Mouse (Mus musculus) hindbrain, embryonic 11.5 days (tissue): ENCODE measurements around the gene Fen1. TPM values are rescaled to one million over a fixed set of nuclear protein-coding genes. Genes with fewer than 3 reads are reported as not detected.
A peak's percentile ranks its signal among the peaks of the same experiment; 100 is the strongest.

ENCODE experiments used
- ATAC-seq: fragments of 200-750 bp; cut with Nextera tagmentation; 2 replicates; pipeline ENCODE4 v1.8.0; 2017; ENCODE audit warnings: mild to moderate bottlenecking, moderate TSS enrichment, moderate library complexity; ENCODE audit not compliant: low FRiP score
- DNase-seq: peaks from one replicate; pipeline ENCODE4 v3.0.0-alpha.2; 2015; ENCODE audit warnings: low spot score
- H3K27ac ChIP-seq: fragments of 300-500 bp; sonication (generic); 2 replicates; pipeline ENCODE4 v1.5.1; 2014; ENCODE audit warnings: mild to moderate bottlenecking, low read depth, low read length
- H3K27me3 ChIP-seq: fragments of 300-500 bp; sonication (generic); 2 replicates; pipeline ENCODE4 v1.6.1; 2014; ENCODE audit warnings: mild to moderate bottlenecking, low read length, moderate library complexity, mixed read lengths; ENCODE audit not compliant: control insufficient read depth, insufficient read depth
- H3K36me3 ChIP-seq: fragments of 300-500 bp; sonication (generic); 2 replicates; pipeline ENCODE4 v1.6.1; 2014; ENCODE audit warnings: mild to moderate bottlenecking, low read length, moderate library complexity, mixed read lengths; ENCODE audit not compliant: control insufficient read depth, insufficient read depth
- H3K4me1 ChIP-seq: fragments of 300-500 bp; sonication (generic); replicated peaks from 2 replicates; pipeline ENCODE4 v1.6.1; 2014; ENCODE audit warnings: low read length, mixed read lengths; ENCODE audit not compliant: control insufficient read depth, insufficient read depth
- H3K4me2 ChIP-seq: fragments of 300-500 bp; sonication (generic); replicated peaks from 2 replicates; pipeline ENCODE4 v1.6.1; 2014; ENCODE audit warnings: mild to moderate bottlenecking, low read depth, low read length
- H3K4me3 ChIP-seq: fragments of 300-500 bp; sonication (generic); 2 replicates; pipeline ENCODE4 v1.5.1; 2014; ENCODE audit warnings: low read depth, low read length
- H3K9ac ChIP-seq: fragments of 300-500 bp; sonication (generic); 2 replicates; pipeline ENCODE4 v1.6.1; 2014; ENCODE audit warnings: low read depth, low read length
- H3K9me3 ChIP-seq: fragments of 300-500 bp; sonication (generic); 2 replicates; pipeline ENCODE4 v1.6.1; 2016; ENCODE audit warnings: low read length; ENCODE audit not compliant: control insufficient read depth
- WGBS: fragments of 180-500 bp; shearing (Covaris S2); extraction: QIAGEN DNeasy Blood & Tissue Kit; methylation state at CpG from one replicate; pipeline ENCODE4 v1.1.7; 2014; 5-methylcytosine and 5-hydroxymethylcytosine counted together
- polyA plus RNA-seq: library from polyadenylated mRNA; unstranded; fragments of >200 nt; fragmentation: Nextera tagmentation; extraction: Ambion mirVana; gene quantifications from 2 replicates; pipeline ENCODE4 v1.2.1, GENCODE M21; 2014

Gene Fen1
- polyA plus RNA-seq, 1 experiment from 2014 or later = 80.1 TPM

DNA sequence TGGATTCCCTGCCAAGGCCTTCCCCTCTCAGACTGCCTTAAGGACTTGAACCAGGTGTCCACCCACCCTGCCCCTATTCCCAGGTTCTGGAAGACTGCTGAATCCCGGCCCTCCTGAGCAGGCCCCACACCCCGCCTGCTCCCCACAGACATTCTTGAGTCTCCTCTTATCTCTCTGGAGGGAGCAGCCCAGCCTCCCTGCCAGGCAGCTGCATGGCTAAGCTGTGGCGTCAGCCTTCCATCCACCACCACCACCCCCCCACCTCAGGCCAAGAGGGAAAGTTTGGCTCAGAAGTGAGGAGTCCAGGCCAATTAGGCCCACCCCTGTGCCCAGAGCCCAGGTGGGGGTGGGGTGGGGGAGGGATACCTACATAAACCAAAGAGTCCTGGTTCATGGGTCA, 34.5 kb upstream of the Fen1 start:
- peaks cover 8% of the 10 kb centered on the region for H3K4me1 ChIP-seq
- no peaks in the 10 kb centered on the region for H3K36me3 ChIP-seq
- H3K4me2 ChIP-seq = no peak overlapping the region
- no peak overlapping the region for H3K4me3 ChIP-seq
- H3K9me3 ChIP-seq = no peaks in the 10 kb centered on the region
- WGBS = 66% methylated on average over 3 of the region's 3 CpGs
- ATAC-seq = no peak
- no peak overlapping the region for H3K9ac ChIP-seq
- no peak for DNase-seq
- H3K27ac ChIP-seq = no peak overlapping the region
- no peaks in the 10 kb centered on the region; the same call in 1 of the 2 replicates for H3K27me3 ChIP-seq

GRCm38 (mm10) chr19:10235784-10236565, 32.0 kb upstream of the Fen1 start:
- no peaks in the 10 kb centered on the region for H3K36me3 ChIP-seq
- whole genome bisulfite sequencing = 86% methylated on average over 9 of the region's 9 CpGs
- ATAC-seq = no peak
- no peak overlapping the region for H3K27ac ChIP-seq
- no peak overlapping the region for H3K4me3 ChIP-seq
- H3K27me3 ChIP-seq = no peaks in the 10 kb centered on the region; the same call in 1 of the 2 replicates
- DNase-seq = no peak
- no peak overlapping the region for H3K4me2 ChIP-seq
- peaks cover 5% of the 10 kb centered on the region; the same call in 1 of the 2 replicates for H3K4me1 ChIP-seq
- no peak overlapping the region for H3K9ac ChIP-seq
- no peaks in the 10 kb centered on the region for H3K9me3 ChIP-seq

DNA sequence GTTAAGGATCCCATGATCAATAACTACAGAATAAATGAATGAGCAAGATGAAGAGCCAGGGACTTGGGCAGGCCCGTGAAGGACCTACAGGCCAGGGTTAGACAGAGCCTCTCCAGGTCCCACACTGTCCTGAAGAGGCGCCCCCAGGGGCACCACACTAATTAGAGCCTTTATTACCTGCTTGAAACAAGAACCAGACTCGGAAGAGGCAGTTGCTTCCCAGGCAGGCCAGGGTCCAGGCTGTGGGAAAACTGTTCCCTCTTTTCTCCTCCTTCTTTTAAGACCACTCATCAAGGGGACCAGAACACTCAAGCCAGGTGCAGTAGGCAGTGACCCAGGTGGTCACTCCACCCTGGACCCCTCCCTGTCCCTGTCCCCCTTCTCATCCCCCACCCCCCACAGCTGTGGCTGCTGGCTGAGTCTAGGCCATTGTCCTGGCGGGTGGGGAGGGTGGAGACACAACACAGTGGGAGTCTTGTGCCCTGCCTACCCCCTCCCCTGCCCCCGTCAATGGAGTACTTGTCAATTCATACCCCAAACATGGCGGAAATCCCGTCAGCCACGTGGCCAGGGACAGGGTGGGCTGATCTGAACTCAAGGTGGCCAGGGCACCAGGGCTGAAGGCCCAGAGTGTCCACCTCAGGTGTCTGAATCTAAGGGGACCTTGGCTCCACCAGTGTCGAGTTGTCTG, 28.5 kb upstream of the Fen1 start:
- Histone ChIP-seq H3K9ac (no peak overlapping the region), H3K27ac (no peak overlapping the region), H3K27me3 (no peaks in the 10 kb centered on the region), H3K36me3 (no peaks in the 10 kb centered on the region), H3K4me1 (no peaks in the 10 kb centered on the region), H3K4me3 (no peak overlapping the region), H3K4me2 (no peak overlapping the region), H3K9me3 (no peaks in the 10 kb centered on the region)
- ATAC-seq (no peak), DNase-seq (no peak)
- 34% methylated on average over 9 of the region's 9 CpGs for WGBS

DNA sequence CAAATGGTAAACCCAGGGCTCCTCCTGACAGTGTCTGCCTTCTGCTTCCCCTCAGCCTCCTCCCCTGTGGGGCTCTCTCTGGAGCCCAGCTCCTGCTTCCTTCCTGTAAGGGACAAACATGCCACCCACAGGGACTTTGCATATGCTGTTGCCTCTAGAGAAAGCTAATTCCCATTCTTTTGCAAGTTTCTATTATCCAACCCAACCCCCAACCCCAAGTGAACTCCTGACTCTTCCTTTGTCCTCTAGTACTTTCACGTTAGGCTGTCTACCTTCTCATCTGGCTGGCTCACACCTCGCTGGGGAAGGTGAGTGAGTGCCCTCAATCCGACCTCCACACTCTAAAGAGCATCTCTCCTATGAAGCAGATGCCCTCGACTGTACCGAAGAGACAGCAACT, 27.9 kb upstream of the Fen1 start:
- Histone ChIP-seq H3K4me1 (no peaks in the 10 kb centered on the region), H3K27me3 (no peaks in the 10 kb centered on the region), H3K9ac (no peak overlapping the region), H3K9me3 (no peaks in the 10 kb centered on the region), H3K27ac (no peak overlapping the region), H3K4me2 (no peak overlapping the region), H3K4me3 (no peak overlapping the region), H3K36me3 (no peaks in the 10 kb centered on the region)
- no peak for DNase-seq
- WGBS = 20% methylated on average over 5 of the region's 5 CpGs
- ATAC-seq = no peak

DNA sequence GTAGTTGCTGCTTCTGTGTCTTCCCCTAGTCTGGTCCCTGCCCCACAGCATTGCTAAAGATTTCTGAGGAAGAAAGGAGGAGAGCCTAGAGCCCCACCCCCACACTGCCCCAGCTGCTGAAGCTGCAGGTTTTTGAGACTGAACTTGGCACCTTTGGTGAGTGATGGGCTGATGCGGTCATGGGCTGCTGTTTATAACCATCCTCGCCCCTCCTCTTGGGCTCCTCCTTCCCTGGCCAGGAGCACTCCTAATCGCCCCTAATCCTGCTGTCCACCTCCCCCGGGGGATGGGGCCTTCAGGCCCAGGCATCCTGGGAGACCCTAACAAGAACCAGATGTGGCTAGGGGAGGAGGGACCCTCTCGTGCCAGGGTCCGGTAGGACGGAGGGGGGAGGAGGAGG, 27.0 kb upstream of the Fen1 start:
- Histone ChIP-seq H3K27ac (no peak overlapping the region), H3K4me3 (no peak overlapping the region), H3K27me3 (no peaks in the 10 kb centered on the region), H3K9me3 (no peaks in the 10 kb centered on the region), H3K36me3 (no peaks in the 10 kb centered on the region), H3K4me1 (no peaks in the 10 kb centered on the region), H3K4me2 (no peak overlapping the region), H3K9ac (0 out of 2 replicates have a peak overlapping the region, but pooled peaks have one; percentile 37)
- ATAC-seq (no peak), DNase-seq (peak; percentile 27)
- 13% methylated on average over 6 of the region's 7 CpGs for WGBS

DNA sequence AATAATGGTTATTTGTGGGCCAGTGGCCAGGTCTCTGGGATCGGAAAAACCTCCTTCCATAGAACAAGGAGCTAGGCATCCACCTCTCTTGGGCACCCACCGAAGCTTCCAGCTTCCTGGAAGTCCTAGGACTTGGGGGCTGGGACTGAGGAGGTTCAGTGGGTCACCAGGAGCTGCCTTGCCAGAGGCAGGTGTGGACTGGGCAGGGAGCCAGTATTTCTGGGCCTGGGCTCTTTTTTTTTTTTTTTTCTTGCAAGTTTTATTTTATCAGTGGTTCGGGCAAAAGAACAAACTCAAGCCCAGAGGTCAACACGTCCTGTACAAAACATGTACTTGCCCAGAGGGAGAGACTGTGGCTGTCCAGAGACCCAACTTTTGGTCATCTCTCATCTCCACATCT, 21.8 kb upstream of the Fen1 start:
- Histone ChIP-seq H3K36me3 (no peaks in the 10 kb centered on the region), H3K4me2 (no peak overlapping the region), H3K9me3 (no peaks in the 10 kb centered on the region), H3K4me3 (no peak overlapping the region), H3K9ac (no peak overlapping the region), H3K4me1 (0 out of 2 replicates have a peak, but pooled peaks cover 2% of the 10 kb centered on the region), H3K27me3 (no peaks in the 10 kb centered on the region), H3K27ac (no peak overlapping the region)
- DNase-seq (no peak), ATAC-seq (no peak)
- 87% methylated on average over 4 of the region's 4 CpGs for WGBS

DNA sequence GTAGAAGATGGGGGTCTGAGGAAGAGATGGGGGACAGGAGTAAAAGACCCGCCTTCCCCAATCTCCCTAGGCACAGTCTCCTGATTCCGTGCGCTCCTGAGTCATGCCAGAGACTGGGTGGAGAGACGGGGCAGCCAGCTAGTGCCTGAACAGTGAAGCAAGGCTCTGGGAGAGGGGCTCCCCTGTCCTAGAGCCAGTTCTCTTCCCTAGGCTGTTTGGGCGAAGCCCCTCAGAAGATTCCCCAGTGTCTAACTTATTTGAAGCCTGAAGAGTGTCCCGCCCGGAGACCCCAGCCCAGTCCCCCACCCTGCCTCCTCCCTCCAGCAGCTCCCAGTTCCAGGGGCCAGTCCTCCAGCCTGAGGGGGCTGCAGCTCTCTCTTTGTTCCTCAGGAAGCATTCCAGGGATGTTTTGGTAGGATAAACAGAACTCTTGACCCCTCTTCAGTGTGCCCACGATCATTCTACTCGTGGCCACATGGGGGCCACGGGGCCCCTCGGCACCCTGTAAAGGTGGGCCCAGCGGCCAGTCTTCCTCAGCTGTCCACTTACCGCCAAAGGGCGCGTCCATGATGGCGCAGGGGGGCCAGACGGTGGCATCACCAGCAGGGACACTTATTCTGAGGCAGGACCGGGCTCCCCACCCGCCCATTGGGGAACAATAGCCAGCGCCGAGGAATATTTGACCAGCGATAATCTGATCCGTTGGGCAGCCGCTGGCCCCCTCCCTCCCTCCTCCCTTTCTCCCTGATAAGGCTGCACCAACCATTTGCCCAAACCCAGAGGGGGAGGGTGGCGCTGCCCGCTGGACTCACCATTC, 20.9 kb upstream of the Fen1 start:
- H3K4me3 ChIP-seq = no peak overlapping the region
- 31% methylated on average over 26 of the region's 26 CpGs for WGBS
- 0 out of 2 replicates have a peak, but pooled peaks cover 2% of the 10 kb centered on the region for H3K4me1 ChIP-seq
- H3K27me3 ChIP-seq = no peaks in the 10 kb centered on the region
- ATAC-seq (peak; percentile 20; the same call in 1 of the 2 replicates), DNase-seq (peak; percentile 39)
- H3K9ac ChIP-seq = peak overlapping the region; percentile 40; the same call in 1 of the 2 replicates
- H3K36me3 ChIP-seq = no peaks in the 10 kb centered on the region
- no peak overlapping the region for H3K27ac ChIP-seq
- H3K4me2 ChIP-seq = peak overlapping the region; percentile 25
- H3K9me3 ChIP-seq = no peaks in the 10 kb centered on the region

- WGBS = 70% methylated on average over 4 of the region's 4 CpGs
- Histone ChIP-seq H3K9me3 (no peaks in the 10 kb centered on the region), H3K4me1 (0 out of 2 replicates have a peak, but pooled peaks cover 2% of the 10 kb centered on the region), H3K36me3 (no peaks in the 10 kb centered on the region), H3K27ac (no peak overlapping the region), H3K4me3 (no peak overlapping the region), H3K4me2 (no peak overlapping the region), H3K9ac (no peak overlapping the region), H3K27me3 (no peaks in the 10 kb centered on the region)
- DNase-seq = no peak
- no peak for ATAC-seq
Measured at GRCm38 (mm10) chr19:10223561-10223960, 19.6 kb upstream of the Fen1 start.
